Mouse (Mus musculus) kidney, adult 2 months (tissue): ENCODE results near the gene Tsen2.

Experiments used
- CTCF ChIP-seq: fragments of 200-500 bp; conservative IDR thresholded peaks from 2 replicates; pipeline ENCODE4 v1.5.1; 2011; ENCODE audit warnings: low read depth, mild to moderate bottlenecking, control low read depth, low read length, moderate library complexity, mixed read lengths; ENCODE audit not compliant: insufficient read depth, insufficient read length
- POLR2A ChIP-seq: fragments of 200-500 bp; IDR thresholded peaks from one replicate; pipeline ENCODE4 v1.6.1; 2011; ENCODE audit warnings: low read depth, low read length, control low read depth

GRCm38 (mm10) chr6:115565479-115566045 lies 21.1 kb downstream of the Tsen2 start:
- no peak for TF ChIP-seq POLR2A
- no peak for TF ChIP-seq CTCF
